Mouse (Mus musculus) embryo, embryonic 11.5 days (tissue): ENCODE measurements at regions not wholly inside any gene's neighbourhood (a gene's known extent, or its start where the extent isn't known, plus 50 kb on each side); places are given as distances from the start of the nearest gene placed in this dataset.
A peak's percentile ranks its signal among the peaks of the same experiment; 100 is the strongest.

ENCODE experiments used
- DNase-seq: peaks from one replicate; pipeline ENCODE4 v3.0.0-alpha.2; 2012; ENCODE audit warnings: low read depth, low spot score

GRCm38 (mm10) chr2:158909086-158909485 lies 114.5 kb downstream of the Dhx35 start:
- no peak for DNase-seq

GRCm38 (mm10) chr2:158910325-158910724 lies 115.7 kb downstream of the Dhx35 start:
- DNase-seq = no peak

GRCm38 (mm10) chr2:158911191-158911590 lies 116.6 kb downstream of the Dhx35 start:
- no peak for DNase-seq

GRCm38 (mm10) chr2:158912631-158913258 lies 118.1 kb downstream of the Dhx35 start:
- peak; percentile 29 for DNase-seq

- no peak for DNase-seq
Observed at GRCm38 (mm10) chr2:158917398-158917797, 122.8 kb downstream of the Dhx35 start.

GRCm38 (mm10) chr2:158918312-158918711 lies 123.7 kb downstream of the Dhx35 start:
- DNase-seq = no peak

GRCm38 (mm10) chr2:158921342-158922255 lies 127.0 kb downstream of the Dhx35 start:
- DNase-seq = no peak

GRCm38 (mm10) chr2:158922766-158923165 lies 128.2 kb downstream of the Dhx35 start:
- DNase-seq = peak; percentile 29

GRCm38 (mm10) chr2:158929507-158929906 lies 134.9 kb downstream of the Dhx35 start:
- DNase-seq = no peak

- DNase-seq = no peak
Observed at GRCm38 (mm10) chr2:158937948-158938565, 143.4 kb downstream of the Dhx35 start.

- no peak for DNase-seq
Observed at GRCm38 (mm10) chr2:158949418-158949817, 154.8 kb downstream of the Dhx35 start.

GRCm38 (mm10) chr2:158951061-158951460 lies 156.5 kb downstream of the Dhx35 start:
- DNase-seq = peak; percentile 24

- DNase-seq = no peak
Observed at GRCm38 (mm10) chr2:158956888-158957287, 162.3 kb downstream of the Dhx35 start.

- DNase-seq = no peak
Observed at GRCm38 (mm10) chr2:158965003-158965665, 170.5 kb downstream of the Dhx35 start.

- DNase-seq = no peak
Observed at GRCm38 (mm10) chr2:158972178-158972577, 177.6 kb downstream of the Dhx35 start.

GRCm38 (mm10) chr2:158985529-158986148 lies 191.0 kb downstream of the Dhx35 start:
- DNase-seq = peak; percentile 13

- DNase-seq = no peak
Observed at GRCm38 (mm10) chr2:159002481-159003186, 208.0 kb downstream of the Dhx35 start.

GRCm38 (mm10) chr2:159003187-159003497 lies 208.5 kb downstream of the Dhx35 start:
- no peak for DNase-seq

- DNase-seq = no peak
Observed at GRCm38 (mm10) chr2:159004417-159004816, 209.8 kb downstream of the Dhx35 start.

- DNase-seq = no peak
Observed at GRCm38 (mm10) chr2:159012725-159013124, 218.1 kb downstream of the Dhx35 start.

GRCm38 (mm10) chr2:159014553-159014952 lies 219.9 kb downstream of the Dhx35 start:
- no peak for DNase-seq
